Mouse (Mus musculus) liver, embryonic 12.5 days (tissue): ENCODE results near the gene Olfr1391. TPM values are rescaled to one million over a fixed set of nuclear protein-coding genes. Genes with fewer than 3 reads are reported as not detected.
"Not testable (repeated sequence)": the region's sequence is repeated elsewhere in the genome, so short reads cannot be mapped to it uniquely, and the experiment has no call there.

Experiments used
- ATAC-seq: fragments of 200-750 bp; cut with Nextera tagmentation; 2 replicates; pipeline ENCODE4 v1.8.0; 2017; ENCODE audit warnings: moderate number of reproducible peaks, mild to moderate bottlenecking, moderate library complexity
- H3K27ac ChIP-seq: fragments of 300-500 bp; sonication (generic); 2 replicates; pipeline ENCODE4 v1.5.1; 2016; ENCODE audit warnings: mild to moderate bottlenecking
- H3K27me3 ChIP-seq: fragments of 300-500 bp; sonication (generic); replicated peaks from 2 replicates; pipeline ENCODE4 v1.6.1; 2016; ENCODE audit warnings: mild to moderate bottlenecking, moderate library complexity
- H3K36me3 ChIP-seq: fragments of 300-500 bp; sonication (generic); 2 replicates; pipeline ENCODE4 v1.6.1; 2016; ENCODE audit warnings: mild to moderate bottlenecking, moderate library complexity
- H3K4me1 ChIP-seq: fragments of 300-500 bp; sonication (generic); 2 replicates; pipeline ENCODE4 v1.6.1; 2016
- H3K4me2 ChIP-seq: fragments of 300-500 bp; sonication (generic); 2 replicates; pipeline ENCODE4 v1.6.1; 2016; ENCODE audit warnings: mild to moderate bottlenecking, moderate library complexity
- H3K4me3 ChIP-seq: fragments of 300-500 bp; sonication (generic); 2 replicates; pipeline ENCODE4 v1.5.1; 2016; ENCODE audit warnings: mild to moderate bottlenecking, moderate library complexity
- H3K9ac ChIP-seq: fragments of 300-500 bp; sonication (generic); 2 replicates; pipeline ENCODE4 v1.6.1; 2016; ENCODE audit warnings: mild to moderate bottlenecking, moderate library complexity
- H3K9me3 ChIP-seq: fragments of 300-500 bp; sonication (generic); replicated peaks from 2 replicates; pipeline ENCODE4 v1.6.1; 2016; ENCODE audit warnings: mild to moderate bottlenecking, moderate library complexity
- WGBS: fragments of 180-500 bp; shearing (Covaris S2); methylation state at CpG from one replicate; pipeline ENCODE4 v1.1.7; 2016; ENCODE audit not compliant: insufficient replicate concordance; 5-methylcytosine and 5-hydroxymethylcytosine counted together
- polyA plus RNA-seq: library from polyadenylated mRNA; unstranded; fragments of >200 nt; fragmentation: Nextera tagmentation; extraction: Ambion mirVana; gene quantifications from 2 replicates; pipeline ENCODE4 v1.2.1, GENCODE M21; 2016

Gene Olfr1391
- polyA plus RNA-seq = not detected in 2 replicates

GRCm38 (mm10) chr11:49322442-49322841 is at the start of gene Olfr1391:
TSS of gene Olfr1391 (plus strand) at chr11:49322742.
- Histone ChIP-seq H3K9me3 (no peaks in the 10 kb centered on the region), H3K27ac (no peak within 1 kb of the TSS), H3K4me1 (no peaks in the 10 kb centered on the region), H3K4me2 (no peak within 1 kb of the TSS), H3K36me3 (no peaks in the 10 kb centered on the region), H3K27me3 (no peaks in the 10 kb centered on the region), H3K4me3 (no peak within 1 kb of the TSS), H3K9ac (no peak within 1 kb of the TSS)
- 60% methylated on average over 2 of the region's 2 CpGs for WGBS
- no peak for ATAC-seq

DNA sequence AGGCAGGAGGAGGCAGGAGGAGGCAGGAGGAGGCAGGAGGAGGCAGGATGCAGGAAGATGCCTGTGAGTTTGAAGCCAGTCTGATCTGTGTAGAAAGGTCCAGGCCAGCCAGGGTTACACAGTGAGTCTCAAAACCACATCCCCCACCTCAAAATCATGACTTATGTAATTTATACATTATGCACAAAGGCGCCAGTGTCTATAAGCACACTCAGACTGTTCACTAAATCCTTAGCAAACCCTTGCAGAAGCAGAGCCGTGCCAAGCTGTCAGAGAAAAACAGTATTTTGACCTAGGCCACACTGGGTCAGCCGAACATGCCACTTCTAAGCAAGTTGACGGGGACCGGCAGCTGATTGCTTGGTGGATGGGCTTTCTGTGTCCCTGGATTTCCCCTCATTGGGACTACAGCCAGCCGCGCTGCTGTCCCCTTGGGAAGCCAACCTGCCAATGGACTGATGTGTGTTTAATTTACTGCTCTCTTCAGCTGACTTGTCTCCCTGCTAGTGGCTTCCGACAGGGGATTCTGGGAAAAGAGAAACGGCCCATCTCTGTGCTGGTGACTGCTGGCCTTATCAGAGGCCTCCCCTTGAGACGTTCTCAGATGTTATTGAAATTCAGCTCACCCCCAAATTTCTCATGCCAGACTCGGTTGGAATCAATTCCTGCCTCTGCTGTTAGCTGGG is 48.6 kb upstream of the Olfr1391 start:
- 63% methylated on average over 11 of the region's 11 CpGs for WGBS
- Histone ChIP-seq H3K4me2 (no peak overlapping the region), H3K4me1 (no peaks in the 10 kb centered on the region), H3K9ac (no peak overlapping the region), H3K9me3 (no peaks in the 10 kb centered on the region), H3K27ac (no peak overlapping the region), H3K27me3 (no peaks in the 10 kb centered on the region), H3K4me3 (no peak overlapping the region), H3K36me3 (no peaks in the 10 kb centered on the region)
- no peak for ATAC-seq

DNA sequence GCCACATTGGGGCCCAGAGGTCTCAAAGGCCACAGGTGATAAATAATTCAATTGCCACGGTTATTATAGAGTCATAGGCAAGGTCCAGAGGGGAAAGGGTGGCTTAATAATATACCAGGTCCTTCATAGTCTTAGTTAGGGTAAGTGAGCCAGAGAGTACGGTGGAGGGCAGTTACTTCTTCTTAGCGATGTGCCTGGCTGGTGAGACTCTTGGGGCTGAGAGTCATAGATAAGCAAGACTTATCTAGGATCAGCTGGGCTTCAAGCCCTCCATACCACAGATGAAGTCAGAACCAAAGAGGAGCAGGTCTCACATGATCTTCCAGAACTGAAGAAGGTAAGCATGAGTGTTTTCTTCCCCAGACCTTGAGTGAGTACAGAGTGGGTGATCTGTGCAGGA is 44.3 kb upstream of the Olfr1391 start, which contains the start of gene Olfr1393:
Olfr1393 (plus strand) TSS at position 83 of the 400 bp plus-strand sequence.
- Histone ChIP-seq H3K36me3 (no peaks in the 10 kb centered on the region), H3K27me3 (no peaks in the 10 kb centered on the region), H3K27ac (no peak within 1 kb of the TSS), H3K4me3 (no peak within 1 kb of the TSS), H3K9me3 (no peaks in the 10 kb centered on the region), H3K4me2 (no peak within 1 kb of the TSS), H3K4me1 (no peaks in the 10 kb centered on the region), H3K9ac (no peak within 1 kb of the TSS)
- ATAC-seq = no peak
- WGBS = 45% methylated on average over 3 of the region's 3 CpGs

DNA sequence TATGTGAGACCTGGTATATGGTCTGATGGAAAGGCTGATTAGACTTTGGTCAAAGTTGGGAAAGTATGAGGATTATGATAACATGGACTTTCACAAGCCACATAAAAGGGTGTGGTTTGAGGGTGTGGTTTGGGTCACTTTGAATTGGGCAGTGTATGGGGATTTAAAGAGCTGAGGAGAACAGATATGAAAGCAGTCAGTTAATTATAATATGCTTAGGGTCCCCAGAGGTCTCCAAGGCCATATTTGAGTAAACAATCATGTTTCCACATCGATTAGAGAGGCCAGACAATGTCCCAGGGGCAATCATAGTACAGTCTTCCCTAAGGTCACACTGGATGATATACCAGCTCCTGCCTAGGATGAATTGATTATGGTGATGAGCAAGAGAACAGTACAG is 37.6 kb upstream of the Olfr1391 start, which contains the start of gene Olfr1392:
Olfr1392 (plus strand) TSS at position 301 of the 400 bp plus-strand sequence.
- H3K4me3 ChIP-seq, H3K27ac ChIP-seq, ATAC-seq, H3K4me2 ChIP-seq, H3K9me3 ChIP-seq, H3K9ac ChIP-seq, H3K27me3 ChIP-seq, H3K4me1 ChIP-seq, H3K36me3 ChIP-seq: not testable (repeated sequence)
- 44% methylated on average over 1 of the region's 1 CpGs for WGBS

- Histone ChIP-seq H3K27me3 (no peaks in the 10 kb centered on the region), H3K4me2 (no peak overlapping the region), H3K4me1 (no peaks in the 10 kb centered on the region), H3K4me3 (no peak overlapping the region), H3K9ac (no peak overlapping the region), H3K9me3 (no peaks in the 10 kb centered on the region), H3K36me3 (no peaks in the 10 kb centered on the region), H3K27ac (no peak overlapping the region)
- no peak for ATAC-seq
- 60% methylated on average over 2 of the region's 2 CpGs for WGBS
Observed at GRCm38 (mm10) chr11:49287251-49287650, 35.3 kb upstream of the Olfr1391 start.

DNA sequence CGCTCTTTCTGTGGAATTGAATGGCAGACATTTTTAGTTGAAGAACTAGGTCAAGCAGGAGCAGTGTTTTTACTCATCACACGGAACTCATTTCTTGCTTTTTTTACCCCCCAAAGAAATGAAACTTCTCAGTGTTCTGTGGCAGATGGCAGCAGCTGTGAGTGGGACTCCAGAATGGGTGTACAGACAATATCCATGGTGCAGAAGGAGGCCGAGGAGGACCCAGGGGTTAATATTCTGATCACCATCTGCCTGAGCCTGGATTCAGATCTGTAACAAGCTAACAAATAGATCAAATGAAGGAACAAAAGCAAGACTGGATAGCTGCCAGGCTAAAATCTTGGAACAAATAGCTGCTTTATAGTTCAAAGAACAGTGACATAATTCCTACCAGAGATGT is 29.8 kb upstream of the Olfr1391 start:
- ATAC-seq = no peak
- H3K4me3 ChIP-seq = no peak overlapping the region
- H3K4me1 ChIP-seq = no peaks in the 10 kb centered on the region
- H3K9ac ChIP-seq = no peak overlapping the region
- H3K27me3 ChIP-seq = no peaks in the 10 kb centered on the region
- no peaks in the 10 kb centered on the region for H3K9me3 ChIP-seq
- no peak overlapping the region for H3K27ac ChIP-seq
- WGBS = 53% methylated on average over 3 of the region's 3 CpGs
- H3K36me3 ChIP-seq = no peaks in the 10 kb centered on the region
- H3K4me2 ChIP-seq = no peak overlapping the region

DNA sequence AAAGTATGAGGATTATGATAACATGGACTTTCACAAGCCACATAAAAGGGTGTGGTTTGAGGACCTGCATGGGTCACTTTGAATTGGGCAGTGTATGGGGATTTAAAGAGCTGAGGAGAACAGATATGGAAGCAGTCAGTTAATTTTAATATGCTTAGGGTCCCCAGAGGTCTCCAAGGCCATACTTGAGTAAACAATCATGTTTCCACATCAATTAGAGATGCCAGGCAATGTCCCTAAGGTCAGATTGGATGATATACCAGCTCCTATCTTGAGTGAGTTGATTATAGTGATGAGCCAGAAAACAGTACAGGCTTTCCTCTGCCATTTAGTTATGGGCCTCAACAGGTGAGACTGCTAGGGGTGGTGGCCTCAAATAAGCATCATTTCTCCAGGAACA is 18.1 kb upstream of the Olfr1391 start, which contains the start of gene Olfr10:
Olfr10 (plus strand) TSS at position 301 of the 400 bp plus-strand sequence.
- no peak within 1 kb of the TSS for H3K4me3 ChIP-seq
- H3K27me3 ChIP-seq = no peaks in the 10 kb centered on the region
- no peak within 1 kb of the TSS for H3K9ac ChIP-seq
- no peak within 1 kb of the TSS for H3K4me2 ChIP-seq
- H3K9me3 ChIP-seq = 0 out of 2 replicates have a peak, but pooled peaks cover 5% of the 10 kb centered on the region
- H3K4me1 ChIP-seq = no peaks in the 10 kb centered on the region
- ATAC-seq = no peak
- no peak within 1 kb of the TSS for H3K27ac ChIP-seq
- no peaks in the 10 kb centered on the region for H3K36me3 ChIP-seq

DNA sequence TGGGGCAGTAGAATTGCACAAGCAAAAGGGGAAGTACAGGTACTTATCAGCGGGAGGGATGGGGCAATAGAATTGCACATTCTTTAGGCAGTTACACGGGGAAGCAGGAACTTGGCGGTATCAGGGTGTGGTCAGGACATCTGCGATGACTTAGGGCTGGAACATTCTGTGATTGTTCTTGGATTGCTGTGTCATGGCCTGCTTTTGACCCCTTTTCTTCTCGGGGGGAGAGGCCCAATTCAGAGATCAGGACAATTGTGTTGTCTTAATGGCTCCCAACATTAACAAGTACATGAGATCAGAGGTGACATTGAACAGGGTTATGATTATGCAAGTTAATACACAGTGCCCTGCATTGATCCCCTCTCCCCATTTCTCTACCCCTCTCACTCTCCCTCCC is 14.0 kb upstream of the Olfr1391 start:
- H3K36me3 ChIP-seq, H3K27ac ChIP-seq, H3K9me3 ChIP-seq, H3K4me3 ChIP-seq, H3K27me3 ChIP-seq, H3K4me1 ChIP-seq, H3K9ac ChIP-seq, ATAC-seq, H3K4me2 ChIP-seq: not testable (repeated sequence)
- WGBS = 54% methylated on average over 5 of the region's 5 CpGs

DNA sequence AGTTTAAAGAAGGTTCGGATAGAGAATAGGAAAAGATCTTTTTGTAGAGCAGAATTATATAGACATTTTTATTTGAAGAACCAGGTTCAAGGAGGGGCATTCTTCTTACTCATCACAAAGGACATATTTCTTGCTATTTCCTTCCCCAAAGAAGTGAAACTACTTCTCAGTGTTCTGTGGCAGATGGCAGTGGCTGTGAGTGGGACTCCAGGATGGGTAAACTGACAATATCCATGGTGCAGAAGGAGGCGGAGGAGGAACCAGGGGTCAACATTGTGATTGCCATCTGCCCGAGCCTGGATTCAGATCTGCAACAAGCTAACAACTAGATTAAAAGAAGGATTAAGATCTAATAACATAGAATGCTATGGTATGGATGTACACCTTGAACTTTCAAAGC is 4.2 kb downstream of the Olfr1391 start:
- 47% methylated on average over 3 of the region's 3 CpGs for WGBS
- no peaks in the 10 kb centered on the region for H3K27me3 ChIP-seq
- no peaks in the 10 kb centered on the region for H3K36me3 ChIP-seq

DNA sequence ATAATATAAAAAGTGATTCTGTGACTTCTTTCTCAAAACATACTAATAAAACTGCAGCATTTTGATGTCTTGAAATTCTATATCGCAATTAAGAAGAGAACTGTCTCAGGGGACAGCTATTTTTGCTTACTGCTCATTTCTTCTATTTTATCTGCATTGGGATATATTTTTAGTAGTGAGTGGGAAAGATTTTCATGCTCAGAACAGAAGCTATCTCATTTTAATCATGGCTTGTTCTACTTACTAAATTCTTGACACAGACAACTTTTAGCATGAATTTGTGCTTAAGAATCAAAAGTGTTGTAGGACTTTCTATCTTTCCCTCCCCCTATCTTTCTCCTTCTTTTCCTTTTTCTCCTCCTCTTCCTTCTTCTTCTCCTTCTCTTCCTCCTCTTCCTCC is 7.1 kb downstream of the Olfr1391 start:
- H3K36me3 ChIP-seq = no peaks in the 10 kb centered on the region
- H3K4me1 ChIP-seq = no peaks in the 10 kb centered on the region
- WGBS = 62% methylated on average over 1 of the region's 1 CpGs
- no peak overlapping the region for H3K9ac ChIP-seq
- no peak for ATAC-seq
- H3K9me3 ChIP-seq = no peaks in the 10 kb centered on the region
- H3K4me2 ChIP-seq = no peak overlapping the region
- no peak overlapping the region for H3K27ac ChIP-seq
- no peak overlapping the region for H3K4me3 ChIP-seq
- no peaks in the 10 kb centered on the region for H3K27me3 ChIP-seq

More for the DNA sequence above, 4.2 kb downstream of the Olfr1391 start:
- no peaks in the 10 kb centered on the region for H3K9me3 ChIP-seq
- H3K4me1 ChIP-seq = no peaks in the 10 kb centered on the region
- no peak overlapping the region for H3K4me2 ChIP-seq
- no peak for ATAC-seq
- H3K4me3 ChIP-seq = no peak overlapping the region
- H3K9ac ChIP-seq = no peak overlapping the region
- no peak overlapping the region for H3K27ac ChIP-seq

- Histone ChIP-seq H3K4me2 (no peak within 1 kb of the TSS), H3K9me3 (no peaks in the 10 kb centered on the region), H3K4me1 (no peaks in the 10 kb centered on the region), H3K36me3 (no peaks in the 10 kb centered on the region), H3K4me3 (no peak within 1 kb of the TSS), H3K27me3 (no peaks in the 10 kb centered on the region), H3K27ac (no peak within 1 kb of the TSS), H3K9ac (no peak within 1 kb of the TSS)
- 72% methylated on average over 1 of the region's 1 CpGs for WGBS
- no peak for ATAC-seq
Observed at GRCm38 (mm10) chr11:49334888-49335287, 12.3 kb downstream of the Olfr1391 start, which contains the start of gene Olfr1390. TSS of gene Olfr1390 (plus strand) at chr11:49335188.

- Histone ChIP-seq H3K27ac (no peak overlapping the region), H3K36me3 (no peaks in the 10 kb centered on the region), H3K4me2 (no peak overlapping the region), H3K9me3 (no peaks in the 10 kb centered on the region), H3K27me3 (no peaks in the 10 kb centered on the region), H3K4me3 (no peak overlapping the region), H3K4me1 (no peaks in the 10 kb centered on the region), H3K9ac (no peak overlapping the region)
- WGBS = 22% methylated on average over 4 of the region's 4 CpGs
- ATAC-seq = no peak
Observed at GRCm38 (mm10) chr11:49337150-49337832, 14.7 kb downstream of the Olfr1391 start.
